Mouse (Mus musculus) MEL (cell line): ENCODE results near the gene Asic5. TPM values are rescaled to one million over a fixed set of nuclear protein-coding genes. Genes with fewer than 3 reads are reported as not detected.

Experiments
- DNase-seq: peaks from one replicate; pipeline ENCODE4 v3.0.0; 2011; ENCODE audit warnings: low read depth, low spot score
- H3K27ac ChIP-seq: 2 replicates; pipeline ENCODE4 v1.5.1; 2012; ENCODE audit warnings: low read depth, mild to moderate bottlenecking, control low read depth, low read length, moderate library complexity; ENCODE audit not compliant: control insufficient read depth
- H3K27me3 ChIP-seq, 2 experiments: fragments of 150-350 bp in 1 of 2; sonication (generic) in 1 of 2; 2 replicates each; pipeline ENCODE4 v1.6.1; 2012; ENCODE audit warnings: low read length in 2 of 2, mild to moderate bottlenecking in 2 of 2, improper control_type of control experiment in 1 of 2, moderate library complexity in 1 of 2; ENCODE audit not compliant: insufficient read depth in 2 of 2, control insufficient read depth in 1 of 2
- H3K36me3 ChIP-seq, 2 experiments: 2 replicates each; pipeline ENCODE4 v1.6.1; 2012 to 2014; ENCODE audit warnings: low read length in 2 of 2, improper control_type of control experiment in 1 of 2, inconsistent platforms in 1 of 2, mild to moderate bottlenecking in 1 of 2; ENCODE audit not compliant: insufficient read depth in 2 of 2, control insufficient read depth in 1 of 2
- H3K4me1 ChIP-seq, 2 experiments: fragments of 150-350 bp in 1 of 2; sonication (generic) in 1 of 2; 2 replicates each; pipeline ENCODE4 v1.6.1; 2012; ENCODE audit warnings: low read length in 2 of 2, improper control_type of control experiment in 1 of 2, mild to moderate bottlenecking in 1 of 2; ENCODE audit not compliant: insufficient read depth in 2 of 2, control insufficient read depth in 1 of 2
- H3K4me3 ChIP-seq, 2 experiments: fragments of 150-350 bp in 1 of 2; sonication (generic) in 1 of 2; 2 replicates each; pipeline ENCODE4 v1.5.1; 2012; ENCODE audit warnings: low read depth in 2 of 2, low read length in 2 of 2, mild to moderate bottlenecking in 2 of 2, moderate library complexity in 2 of 2, control low read depth in 1 of 2, improper control_type of control experiment in 1 of 2; ENCODE audit not compliant: control insufficient read depth in 1 of 2, insufficient read depth in 1 of 2
- H3K79me2 ChIP-seq: 2 replicates; pipeline ENCODE4 v1.6.1; 2012; ENCODE audit warnings: mild to moderate bottlenecking, low read length, moderate library complexity; ENCODE audit not compliant: control insufficient read depth, poor library complexity, insufficient read depth
- H3K9ac ChIP-seq: 2 replicates; pipeline ENCODE4 v1.6.1; 2012; ENCODE audit warnings: low read depth, mild to moderate bottlenecking, control low read depth, low read length, moderate library complexity; ENCODE audit not compliant: control insufficient read depth, poor library complexity, severe bottlenecking
- H3K9me3 ChIP-seq: fragments of 150-350 bp; sonication (generic); replicated peaks from 2 replicates; pipeline ENCODE4 v1.6.1; 2012; ENCODE audit warnings: mild to moderate bottlenecking, low read length, improper control_type of control experiment, moderate library complexity; ENCODE audit not compliant: insufficient read depth
- CHD1 ChIP-seq: IDR thresholded peaks from 2 replicates; pipeline ENCODE4 v1.6.1; 2012; ENCODE audit warnings: low read depth, mild to moderate bottlenecking, inconsistent platforms, low read length, improper control_type of control experiment
- CHD2 ChIP-seq: IDR thresholded peaks from 2 replicates; pipeline ENCODE4 v1.6.1; 2011; ENCODE audit warnings: low read length, improper control_type of control experiment
- ELF1 ChIP-seq: IDR thresholded peaks from 2 replicates; pipeline ENCODE4 v1.6.1; 2014; ENCODE audit warnings: low read depth, mild to moderate bottlenecking, inconsistent platforms, low read length, improper control_type of control experiment, moderate library complexity
- ETS1 ChIP-seq: IDR thresholded peaks from 2 replicates; pipeline ENCODE4 v1.6.1; 2012; ENCODE audit warnings: low read depth, mild to moderate bottlenecking, inconsistent platforms, low read length, improper control_type of control experiment, moderate library complexity
- GABPA ChIP-seq: IDR thresholded peaks from 2 replicates; pipeline ENCODE4 v1.6.1; 2012; ENCODE audit warnings: low read depth, mild to moderate bottlenecking, inconsistent platforms, low read length, improper control_type of control experiment, moderate library complexity
- GATA1 ChIP-seq: IDR thresholded peaks from 2 replicates; pipeline ENCODE4 v1.6.1; 2011; ENCODE audit warnings: low read depth, low read length, improper control_type of control experiment
- HCFC1 ChIP-seq: IDR thresholded peaks from 2 replicates; pipeline ENCODE4 v1.6.1; 2012; ENCODE audit warnings: low read depth, mild to moderate bottlenecking, inconsistent platforms, low read length, improper control_type of control experiment, moderate library complexity
- JUND ChIP-seq: IDR thresholded peaks from 2 replicates; pipeline ENCODE4 v1.6.1; 2011; ENCODE audit warnings: low read depth, mild to moderate bottlenecking, improper control_type of control experiment, low read length
- KAT2A ChIP-seq: conservative IDR thresholded peaks from 2 replicates; pipeline ENCODE4 v1.6.1; 2012; ENCODE audit warnings: low read depth, low read length, improper control_type of control experiment, inconsistent platforms
- MAFK ChIP-seq: IDR thresholded peaks from 2 replicates; pipeline ENCODE4 v1.6.1; 2011; ENCODE audit warnings: low read depth, mild to moderate bottlenecking, low read length, improper control_type of control experiment, borderline replicate concordance
- MEF2A ChIP-seq: IDR thresholded peaks from 2 replicates; pipeline ENCODE4 v1.6.1; 2014; ENCODE audit warnings: low read depth, mild to moderate bottlenecking, inconsistent platforms, low read length, improper control_type of control experiment; ENCODE audit not compliant: poor library complexity, insufficient replicate concordance, severe bottlenecking; ENCODE audit errors: extremely low read depth
- MXI1 ChIP-seq: IDR thresholded peaks from 2 replicates; pipeline ENCODE4 v1.6.1; 2011; ENCODE audit warnings: mild to moderate bottlenecking, low read depth, low read length, improper control_type of control experiment
- MYB ChIP-seq: IDR thresholded peaks from 2 replicates; pipeline ENCODE4 v1.6.1; 2011; ENCODE audit warnings: mild to moderate bottlenecking, low read depth, low read length, improper control_type of control experiment
- MYC ChIP-seq: IDR thresholded peaks from 2 replicates; pipeline ENCODE4 v1.6.1; 2011; ENCODE audit warnings: low read depth, mild to moderate bottlenecking, low read length, improper control_type of control experiment, moderate library complexity
- NELFE ChIP-seq: IDR thresholded peaks from 2 replicates; pipeline ENCODE4 v1.6.1; 2011; ENCODE audit warnings: low read depth, low read length, improper control_type of control experiment
- NRF1 ChIP-seq: IDR thresholded peaks from 2 replicates; pipeline ENCODE4 v1.6.1; 2014; ENCODE audit warnings: low read depth, mild to moderate bottlenecking, inconsistent platforms, low read length, improper control_type of control experiment, moderate library complexity; ENCODE audit not compliant: poor library complexity, insufficient read depth, severe bottlenecking
- POLR2A ChIP-seq, 2 experiments: IDR thresholded peaks; 2 replicates each; pipeline ENCODE4 v1.6.1; 2011 to 2012; ENCODE audit warnings: low read length in 2 of 2, mild to moderate bottlenecking in 2 of 2, control low read depth in 1 of 2, improper control_type of control experiment in 1 of 2, low read depth in 1 of 2, moderate library complexity in 1 of 2; ENCODE audit not compliant: control insufficient read depth in 1 of 2, insufficient read depth in 1 of 2, poor library complexity in 1 of 2
- POLR2AphosphoS2 ChIP-seq: IDR thresholded peaks from 2 replicates; pipeline ENCODE4 v1.6.1; 2011; ENCODE audit warnings: low read length, improper control_type of control experiment
- POLR2AphosphoS5 ChIP-seq: IDR thresholded peaks from 2 replicates; pipeline ENCODE4 v1.6.1; 2012; ENCODE audit warnings: low read depth, borderline replicate concordance, mild to moderate bottlenecking, inconsistent platforms, low read length, moderate library complexity, mixed read lengths
- SIN3A ChIP-seq: IDR thresholded peaks from 2 replicates; pipeline ENCODE4 v1.6.1; 2012; ENCODE audit warnings: low read length, improper control_type of control experiment, inconsistent platforms
- TBP ChIP-seq: IDR thresholded peaks from 2 replicates; pipeline ENCODE4 v1.8.0; 2011; ENCODE audit warnings: low read depth, low read length, improper control_type of control experiment
- TCF12 ChIP-seq: IDR thresholded peaks from 2 replicates; pipeline ENCODE4 v1.6.1; 2014; ENCODE audit warnings: low read depth, mild to moderate bottlenecking, inconsistent platforms, low read length, improper control_type of control experiment, moderate library complexity
- UBTF ChIP-seq: IDR thresholded peaks from 2 replicates; pipeline ENCODE4 v1.6.1; 2012; ENCODE audit warnings: low read depth, mild to moderate bottlenecking, inconsistent platforms, low read length, improper control_type of control experiment, moderate library complexity, borderline replicate concordance; ENCODE audit not compliant: insufficient read depth
- USF1 ChIP-seq: IDR thresholded peaks from 2 replicates; pipeline ENCODE4 v1.6.1; 2014; ENCODE audit warnings: low read depth, mild to moderate bottlenecking, inconsistent platforms, low read length, improper control_type of control experiment, moderate library complexity
- USF2 ChIP-seq, 2 experiments: IDR thresholded peaks; 2 replicates each; pipeline ENCODE4 v1.6.1; 2011 to 2012; ENCODE audit warnings: improper control_type of control experiment in 2 of 2, low read length in 2 of 2, borderline replicate concordance in 1 of 2, inconsistent platforms in 1 of 2, low read depth in 1 of 2, mild to moderate bottlenecking in 1 of 2; ENCODE audit not compliant: insufficient read depth in 1 of 2
- ZKSCAN1 ChIP-seq: IDR thresholded peaks from 2 replicates; pipeline ENCODE4 v1.6.1; 2012; ENCODE audit warnings: low read depth, mild to moderate bottlenecking, inconsistent platforms, low read length, improper control_type of control experiment, moderate library complexity
- ZNF384 ChIP-seq: IDR thresholded peaks from 2 replicates; pipeline ENCODE4 v1.6.1; 2012; ENCODE audit warnings: low read depth, mild to moderate bottlenecking, inconsistent platforms, low read length, improper control_type of control experiment
- polyA plus RNA-seq, 2 experiments: library from polyadenylated mRNA; stranded (reverse) in 1 of 2; unstranded in 1 of 2; fragments of >175 nt in 1 of 2; fragments of >200 nt in 1 of 2; gene quantifications; 2 replicates each; pipeline versions ENCODE4 v1.2.1 to v1.2.4; 2012; ENCODE audit warnings: low replicate concordance in 2 of 2, low read depth in 1 of 2; ENCODE audit not compliant: insufficient read length in 2 of 2, insufficient read depth in 1 of 2, missing spikeins in 1 of 2
- total RNA-seq: library from RNA; depleted of rRNA; stranded (reverse); fragments of 300-350 nt; gene quantifications from 2 replicates; pipeline ENCODE4 v1.2.3, GENCODE M21; 2012; rRNA removed

Gene Asic5
- total RNA-seq: not detected in 2 replicates
- polyA plus RNA-seq: not detected

GRCm38 (mm10) chr3:81981990-81982389 is at the start of gene Asic5:
Asic5 (plus strand) TSS chr3:81982290.
- no peak for DNase-seq
- TF ChIP-seq POLR2A (IDR thresholded peaks at IDR 0.05; ENCODE audit: control insufficient read depth in 1 of 2, insufficient read depth in 1 of 2, low read depth in 1 of 2, low read length in 2 of 2, poor library complexity in 1 of 2): no peak
- TF ChIP-seq POLR2AphosphoS2: no peak
- TF ChIP-seq USF2 (IDR thresholded peaks at IDR 0.05; ENCODE audit: borderline replicate concordance in 1 of 2, insufficient read depth in 1 of 2, low read depth in 1 of 2, low read length in 2 of 2): no peak
- TF ChIP-seq GABPA: no peak
- no peak for TF ChIP-seq KAT2A
- no peak for TF ChIP-seq MYC
- no peak for TF ChIP-seq NELFE
- TF ChIP-seq HCFC1: no peak
- no peak for TF ChIP-seq ELF1
- TF ChIP-seq JUND: no peak
- TF ChIP-seq CHD2: no peak
- TF ChIP-seq MXI1: no peak
- no peak for TF ChIP-seq USF1
- no peak for TF ChIP-seq UBTF
- no peak for TF ChIP-seq ZNF384
- no peak for TF ChIP-seq MEF2A
- no peaks in the 10 kb centered on the region for H3K27me3 ChIP-seq
- H3K4me3 ChIP-seq: no peak within 1 kb of the TSS
- H3K36me3 ChIP-seq: no peaks in the 10 kb centered on the region
- no peak within 1 kb of the TSS for H3K27ac ChIP-seq
- H3K4me1 ChIP-seq: no peaks in the 10 kb centered on the region
- H3K9ac ChIP-seq: no peak within 1 kb of the TSS
- H3K9me3 ChIP-seq: no peaks in the 10 kb centered on the region
- H3K79me2 ChIP-seq: no peaks in the 10 kb centered on the region

DNA sequence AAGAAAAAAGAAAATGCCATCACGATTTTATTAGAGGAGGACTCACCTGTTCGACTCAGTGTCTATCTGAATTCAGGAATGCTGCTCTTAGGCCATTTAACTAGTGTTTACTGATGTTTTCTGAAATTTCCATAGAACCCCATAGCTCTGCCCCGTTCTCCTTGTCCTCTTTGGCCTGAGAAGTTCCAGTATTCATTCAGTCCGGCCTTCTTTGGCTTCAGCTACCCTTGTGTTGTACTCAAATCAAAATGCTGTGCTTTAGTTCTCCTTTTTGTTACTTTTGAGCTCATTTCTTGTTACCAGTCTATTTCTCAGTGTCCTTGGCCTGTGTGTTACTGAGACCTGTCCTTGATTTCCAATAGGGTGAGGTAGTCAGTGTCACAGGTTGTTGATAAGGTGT is 48.7 kb upstream of the Asic5 start:
- DNase-seq: no peak
- H3K36me3 ChIP-seq: peaks cover 0 to 4% of the 10 kb centered on the region in 2 experiments; a peak in 2 of 4 replicates
- peak overlapping the region in 1 of 2 experiments; percentile 98; a peak in 1 of 4 replicates for H3K4me3 ChIP-seq
- TF ChIP-seq GABPA (no peak), POLR2AphosphoS5 (no peak), POLR2AphosphoS2 (no peak), ZKSCAN1 (no peak), UBTF (no peak), GATA1 (no peak), CHD1 (no peak), HCFC1 (no peak), KAT2A (no peak), ETS1 (no peak), USF1 (no peak), TCF12 (no peak), TBP (no peak), NRF1 (no peak), SIN3A (no peak), MAFK (no peak), ZNF384 (no peak), MXI1 (no peak), NELFE (no peak), MYB (no peak)
- TF ChIP-seq, all 39 proteins: peak for 0
- Histone ChIP-seq H3K27me3 (no peaks in the 10 kb centered on the region), H3K9me3 (no peaks in the 10 kb centered on the region), H3K79me2 (no peaks in the 10 kb centered on the region; the same call in 1 of the 2 replicates), H3K4me1 (peaks cover 0 to 2% of the 10 kb centered on the region in 2 experiments; a peak in 1 of 4 replicates), H3K9ac (no peak overlapping the region), H3K27ac (no peak overlapping the region)
